Mouse (Mus musculus) heart, postnatal 36 days (tissue): ENCODE data around the gene C87436. TPM values are rescaled to one million over a fixed set of nuclear protein-coding genes. Genes with fewer than 3 reads are reported as not detected.
A peak's percentile ranks its signal among the peaks of the same experiment; 100 is the strongest.

ENCODE experiments used
- DNase-seq, 2 experiments: peaks; one replicate each; pipeline ENCODE4 v3.0.0; 2021 to 2022
- intact Hi-C: fragments of 180-260 bp; cut with DNase I; formaldehyde crosslinking; loops from one replicate; pipeline ENCODE4 v1.15.1; 2025
- total RNA-seq, 2 experiments: library from RNA; stranded (reverse); gene quantifications; 2 replicates each; pipeline ENCODE4 v1.2.3; 2021

Gene C87436
- total RNA-seq: 10 to 100 TPM in 1 of 2 experiments, 1 to 10 TPM in 1; 9.6 to 10.9 TPM

GRCm38 (mm10) chr6:86438272-86439118 is at the start of gene C87436:
C87436 (plus strand) TSS chr6:86438374.
- DNase-seq: peak; percentile 96 to 98
- intact Hi-C loops: loop anchor here (1.0 to 2.0 kb wide), 5 partner anchors 32 to 232 kb away; partner anchors contain the start of genes Fam136a and Tia1

- DNase-seq: no peak
Observed at GRCm38 (mm10) chr6:86388461-86388860, 49.7 kb upstream of the C87436 start.

GRCm38 (mm10) chr6:86391326-86391725 is 46.8 kb upstream of the C87436 start:
- intact Hi-C loops: no loop called here

More at GRCm38 (mm10) chr6:86388461-86388860, 49.7 kb upstream of the C87436 start:
- intact Hi-C loops: no loop called here

GRCm38 (mm10) chr6:86393187-86393586 is 45.0 kb upstream of the C87436 start:
- DNase-seq: no peak
- intact Hi-C loops: no loop called here

More at GRCm38 (mm10) chr6:86391326-86391725, 46.8 kb upstream of the C87436 start:
- no peak for DNase-seq

GRCm38 (mm10) chr6:86394078-86394720 is 44.0 kb upstream of the C87436 start:
- DNase-seq: no peak
- intact Hi-C loops: no loop called here

GRCm38 (mm10) chr6:86395021-86395420 is 43.2 kb upstream of the C87436 start:
- intact Hi-C loops: no loop called here
- DNase-seq: no peak

- intact Hi-C loops: no loop called here
- DNase-seq: peak in 1 of 2 experiments; percentile 3
Observed at GRCm38 (mm10) chr6:86395969-86396368, 42.2 kb upstream of the C87436 start.

GRCm38 (mm10) chr6:86396581-86397256 is 41.5 kb upstream of the C87436 start, which contains the start of gene Pcyox1:
Pcyox1 (minus strand) TSS chr6:86397154.
- peak; percentile 93 for DNase-seq
- intact Hi-C loops: no loop called here

- intact Hi-C loops: no loop called here
- DNase-seq: no peak
Observed at GRCm38 (mm10) chr6:86397257-86397980, 40.8 kb upstream of the C87436 start.

GRCm38 (mm10) chr6:86398986-86399385 is 39.2 kb upstream of the C87436 start:
- intact Hi-C loops: no loop called here
- no peak for DNase-seq

- no peak for DNase-seq
- intact Hi-C loops: loop anchor here (5.0 kb wide), 1 partner anchor 258 kb away; no protein-coding TSS in a partner anchor
Observed at GRCm38 (mm10) chr6:86399995-86400394, 38.2 kb upstream of the C87436 start.

GRCm38 (mm10) chr6:86400972-86401371 is 37.2 kb upstream of the C87436 start:
- intact Hi-C loops: loop anchor here (1.0 to 5.0 kb wide), 2 partner anchors 259 to 275 kb away; no protein-coding TSS in a partner anchor
- DNase-seq: peak; percentile 70 to 71

- DNase-seq: no peak
- intact Hi-C loops: loop anchor here (2.0 to 5.0 kb wide), 2 partner anchors 38 to 261 kb away; partner anchors contain the start of gene Fam136a
Observed at GRCm38 (mm10) chr6:86402681-86403607, 35.2 kb upstream of the C87436 start.

- intact Hi-C loops: loop anchor here (2.0 to 5.0 kb wide), 3 partner anchors 35 to 261 kb away; partner anchors contain the start of genes C87436 and Fam136a
- peak; percentile 92 to 94 for DNase-seq
Observed at GRCm38 (mm10) chr6:86403728-86404099, 34.5 kb upstream of the C87436 start.

- intact Hi-C loops: loop anchor here (2.0 to 5.0 kb wide), 2 partner anchors 35 to 262 kb away; partner anchors contain the start of gene C87436
- DNase-seq: peak; percentile 94 to 95
Observed at GRCm38 (mm10) chr6:86404100-86404861, 33.9 kb upstream of the C87436 start, which contains the start of gene Tia1. Tia1 (plus strand) TSS chr6:86404219.

GRCm38 (mm10) chr6:86404996-86405395 is 33.2 kb upstream of the C87436 start:
- intact Hi-C loops: loop anchor here (2.0 to 5.0 kb wide), 2 partner anchors 34 to 263 kb away; partner anchors contain the start of gene C87436
- no peak for DNase-seq

- intact Hi-C loops: no loop called here
- no peak for DNase-seq
Observed at GRCm38 (mm10) chr6:86406306-86406705, 31.9 kb upstream of the C87436 start.

GRCm38 (mm10) chr6:86418711-86419110 is 19.5 kb upstream of the C87436 start:
- intact Hi-C loops: no loop called here
- no peak for DNase-seq
